Mouse (Mus musculus): ENCODE data around the gene Mef2c.

DNA sequence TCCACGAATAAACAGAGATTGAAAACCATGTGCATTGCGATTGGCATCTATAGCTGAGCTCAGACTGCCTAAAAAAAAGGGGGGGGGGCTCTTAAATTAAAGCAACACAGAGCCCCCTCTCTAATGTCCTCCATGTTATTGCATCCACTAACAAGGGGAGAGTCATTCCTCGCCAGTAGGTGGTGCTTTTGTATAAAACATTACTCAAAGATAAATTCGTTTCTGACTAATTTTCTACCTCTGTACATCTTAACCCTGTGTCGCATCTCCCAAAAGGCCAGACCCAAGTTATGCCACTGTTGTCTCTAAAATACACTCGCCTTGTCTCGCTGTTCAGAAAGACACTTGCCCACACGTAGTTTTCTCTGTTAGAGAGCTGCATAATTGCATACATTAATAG lies 156.9 kb downstream of the Mef2c start:
- peak; percentile 36; the same call in 1 of the 2 replicates for TF ChIP-seq CTCF (IDR thresholded peaks at IDR 0.05; ENCODE audit: borderline replicate concordance, extremely low read depth, insufficient read depth, insufficient read length)
- no peak for TF ChIP-seq POLR2A (IDR thresholded peaks at IDR 0.05; ENCODE audit: borderline replicate concordance, extremely low read depth, insufficient read depth, insufficient read length, poor library complexity, severe bottlenecking)
